Mouse (Mus musculus): ENCODE data around the gene Cyfip2.

DNA sequence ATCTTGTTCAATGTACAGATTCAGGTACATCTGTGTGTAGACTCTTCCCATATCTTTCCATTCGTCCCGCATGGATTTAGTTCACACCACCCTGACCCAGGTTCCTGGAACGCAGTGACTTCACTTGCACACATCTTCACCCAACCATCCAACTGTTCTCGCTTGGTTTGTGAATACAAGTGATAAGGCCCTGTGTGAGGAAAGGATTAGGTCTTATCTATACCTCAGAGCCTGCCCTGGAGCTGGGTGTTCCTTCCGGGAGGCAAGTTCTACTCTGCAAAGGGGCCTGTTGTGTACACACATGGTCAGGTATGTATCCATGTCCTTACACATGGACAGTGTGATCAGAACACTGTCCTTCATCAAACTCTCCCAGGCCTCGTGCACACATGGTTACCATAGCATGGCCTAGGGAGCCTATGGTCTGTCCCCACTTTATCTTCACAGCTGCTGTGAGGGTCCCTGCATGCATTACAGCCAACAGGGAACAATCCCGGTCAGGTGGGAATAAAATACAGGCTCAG is 71.4 kb downstream of the Cyfip2 start:
- TF ChIP-seq CEBPB (IDR thresholded peaks at IDR 0.05; ENCODE audit: low read depth) (no peak), CTCF (IDR thresholded peaks at IDR 0.05; ENCODE audit: control insufficient read depth, insufficient read depth, insufficient read length) (no peak), USF1 (IDR thresholded peaks at IDR 0.05; ENCODE audit: low read depth) (no peak), MAX (IDR thresholded peaks at IDR 0.05) (no peak), FOSL1 (IDR thresholded peaks at IDR 0.05; ENCODE audit: insufficient read depth, low read length, poor library complexity, severe bottlenecking) (no peak), MYOD1 (IDR thresholded peaks at IDR 0.05; ENCODE audit: control insufficient read depth, insufficient read length, low read depth) (no peak), MYOG (IDR thresholded peaks at IDR 0.05; ENCODE audit: control insufficient read depth, extremely low read depth, insufficient read length) (no peak)

Measured in C2C12 (cell line).